Mouse (Mus musculus) brain, embryonic 14.5 days (tissue): ENCODE results near the gene Musk.

Source experiments
- CTCF ChIP-seq: fragments of 200-500 bp; IDR thresholded peaks from 2 replicates; pipeline ENCODE4 v1.5.1; 2012; ENCODE audit warnings: inconsistent platforms, mild to moderate bottlenecking, moderate library complexity, borderline replicate concordance; ENCODE audit not compliant: insufficient read depth, insufficient read length; ENCODE audit errors: extremely low read depth
- POLR2A ChIP-seq: fragments of 200-500 bp; IDR thresholded peaks from 2 replicates; pipeline ENCODE4 v1.6.1; 2012; ENCODE audit warnings: mild to moderate bottlenecking, inconsistent platforms, borderline replicate concordance; ENCODE audit not compliant: poor library complexity, insufficient read depth, insufficient read length, severe bottlenecking; ENCODE audit errors: extremely low read depth

DNA sequence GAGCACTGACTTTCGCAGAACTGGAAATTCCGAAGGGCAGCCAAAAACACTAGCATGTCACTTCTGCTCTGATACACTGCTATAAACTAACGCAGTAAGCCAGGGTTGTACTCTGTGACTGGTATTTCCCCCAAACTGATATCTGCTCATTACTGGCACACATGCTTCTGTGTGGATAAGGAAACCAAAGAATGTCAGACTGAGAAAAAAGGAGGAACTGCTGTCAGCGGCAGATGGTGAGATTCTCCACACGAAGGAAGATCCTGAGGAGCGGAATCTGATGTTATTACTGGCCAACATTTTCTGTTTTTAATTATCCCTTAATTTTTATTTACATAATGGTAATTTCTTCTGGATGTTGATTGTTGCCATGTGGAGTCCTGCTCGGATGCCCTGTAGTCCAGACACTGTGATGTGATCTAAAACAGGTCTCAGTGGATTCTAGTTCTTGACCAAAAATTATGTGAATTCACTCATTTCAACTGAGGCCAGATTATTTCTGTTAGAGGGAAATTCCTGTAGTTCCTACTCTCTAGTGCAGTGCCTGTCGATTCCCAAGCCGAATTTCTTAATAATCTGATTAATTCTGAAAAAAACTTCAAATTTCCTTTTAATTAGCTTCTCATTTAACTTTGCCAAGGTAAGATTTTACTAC is 137.6 kb downstream of the Musk start:
- no peak for TF ChIP-seq CTCF
- no peak for TF ChIP-seq POLR2A
